Mouse (Mus musculus): Measurements from ENCODE around the gene Eif2a. TPM values are rescaled to one million over a fixed set of nuclear protein-coding genes. Genes with fewer than 3 reads are reported as not detected.

The Eif2a gene
- polyA plus RNA-seq, 1 experiment = 33.3 TPM

DNA sequence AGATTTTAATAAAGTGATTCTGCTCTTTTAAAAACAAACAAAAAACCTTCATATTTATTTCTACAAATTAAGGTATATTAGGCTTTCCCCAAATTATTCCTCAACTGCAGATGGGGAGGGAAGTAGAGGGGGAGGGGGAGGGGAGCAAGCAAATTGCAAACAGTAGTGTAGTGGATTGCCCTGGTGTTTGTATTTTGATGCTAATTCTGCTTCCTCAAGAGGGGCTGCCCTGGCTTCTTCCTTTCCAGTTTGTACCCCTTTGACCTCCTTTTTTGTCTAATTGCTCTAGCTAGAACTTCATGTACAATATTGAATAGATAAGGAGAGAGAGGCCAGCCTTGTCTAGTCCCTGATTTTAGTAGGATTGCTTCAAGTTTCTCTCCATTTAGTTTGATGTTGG is 20.9 kb upstream of the Eif2a start:
- no peaks in the 10 kb centered on the region for H3K4me1 ChIP-seq (ENCODE audit: control insufficient read depth, insufficient read depth, low read length)
- no peak for TF ChIP-seq CTCF (IDR thresholded peaks at IDR 0.05; ENCODE audit: extremely low read depth, insufficient read depth, low read length)
- no peak overlapping the region for H3K4me3 ChIP-seq (ENCODE audit: insufficient read depth, low read length)
- H3K27ac ChIP-seq (ENCODE audit: insufficient read depth, low read length) = no peak overlapping the region

GRCm38 (mm10) chr3:58508020-58508750 is 17.4 kb upstream of the Eif2a start:
- H3K4me3 ChIP-seq (ENCODE audit: insufficient read depth, low read length) = no peak overlapping the region
- no peak overlapping the region for H3K27ac ChIP-seq (ENCODE audit: insufficient read depth, low read length)
- no peaks in the 10 kb centered on the region for H3K4me1 ChIP-seq (ENCODE audit: control insufficient read depth, insufficient read depth, low read length)
- no peak for TF ChIP-seq POLR2A (IDR thresholded peaks at IDR 0.05; ENCODE audit: extremely low read depth, insufficient read depth, low read length)
- no peak for TF ChIP-seq CTCF (IDR thresholded peaks at IDR 0.05; ENCODE audit: extremely low read depth, insufficient read depth, low read length)

GRCm38 (mm10) chr3:58511581-58511980 is 14.0 kb upstream of the Eif2a start:
- Histone ChIP-seq H3K4me3 (ENCODE audit: insufficient read depth, low read length) (no peak overlapping the region), H3K4me1 (ENCODE audit: control insufficient read depth, insufficient read depth, low read length) (no peaks in the 10 kb centered on the region), H3K27ac (ENCODE audit: insufficient read depth, low read length) (no peak overlapping the region)
- no peak for TF ChIP-seq CTCF (IDR thresholded peaks at IDR 0.05; ENCODE audit: extremely low read depth, insufficient read depth, low read length)

GRCm38 (mm10) chr3:58512740-58513139 is 12.9 kb upstream of the Eif2a start:
- H3K4me1 ChIP-seq (ENCODE audit: control insufficient read depth, insufficient read depth, low read length) = no peaks in the 10 kb centered on the region
- TF ChIP-seq POLR2A (IDR thresholded peaks at IDR 0.05; ENCODE audit: extremely low read depth, insufficient read depth, low read length) (no peak), CTCF (IDR thresholded peaks at IDR 0.05; ENCODE audit: extremely low read depth, insufficient read depth, low read length) (no peak)

DNA sequence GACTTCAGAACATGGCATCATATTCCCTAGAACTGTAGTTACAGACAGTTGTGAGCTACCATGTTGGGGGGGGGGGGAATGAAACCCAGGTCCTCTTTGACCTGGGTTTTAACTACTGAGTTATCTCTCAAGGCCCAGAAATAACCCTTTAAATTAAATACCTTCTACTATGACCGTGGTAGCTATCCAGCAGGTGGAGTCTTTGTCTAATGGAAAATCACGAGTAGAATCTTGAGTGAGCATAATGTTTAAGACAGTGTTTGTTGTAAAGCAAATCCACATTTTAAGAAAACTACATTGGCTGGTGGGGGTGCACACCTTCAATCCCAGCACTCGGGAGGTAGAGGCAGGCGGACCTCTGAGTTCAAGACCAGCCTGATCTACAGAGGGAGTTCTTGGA is 12.1 kb upstream of the Eif2a start:
- Histone ChIP-seq H3K4me3 (ENCODE audit: insufficient read depth, low read length) (no peak overlapping the region), H3K27ac (ENCODE audit: insufficient read depth, low read length) (no peak overlapping the region), H3K4me1 (ENCODE audit: control insufficient read depth, insufficient read depth, low read length) (no peaks in the 10 kb centered on the region)
- TF ChIP-seq CTCF (IDR thresholded peaks at IDR 0.05; ENCODE audit: extremely low read depth, insufficient read depth, low read length) (no peak), POLR2A (IDR thresholded peaks at IDR 0.05; ENCODE audit: extremely low read depth, insufficient read depth, low read length) (no peak)

More at GRCm38 (mm10) chr3:58512740-58513139, 12.9 kb upstream of the Eif2a start:
- H3K4me3 ChIP-seq (ENCODE audit: insufficient read depth, low read length) = no peak overlapping the region
- no peak overlapping the region for H3K27ac ChIP-seq (ENCODE audit: insufficient read depth, low read length)

- Histone ChIP-seq H3K27ac (ENCODE audit: insufficient read depth, low read length) (no peak overlapping the region), H3K4me3 (ENCODE audit: insufficient read depth, low read length) (no peak overlapping the region), H3K4me1 (ENCODE audit: control insufficient read depth, insufficient read depth, low read length) (no peaks in the 10 kb centered on the region)
- TF ChIP-seq CTCF (IDR thresholded peaks at IDR 0.05; ENCODE audit: extremely low read depth, insufficient read depth, low read length) = no peak
- TF ChIP-seq POLR2A (IDR thresholded peaks at IDR 0.05; ENCODE audit: extremely low read depth, insufficient read depth, low read length) = no peak
Measured at GRCm38 (mm10) chr3:58515947-58516601, 9.5 kb upstream of the Eif2a start.

DNA sequence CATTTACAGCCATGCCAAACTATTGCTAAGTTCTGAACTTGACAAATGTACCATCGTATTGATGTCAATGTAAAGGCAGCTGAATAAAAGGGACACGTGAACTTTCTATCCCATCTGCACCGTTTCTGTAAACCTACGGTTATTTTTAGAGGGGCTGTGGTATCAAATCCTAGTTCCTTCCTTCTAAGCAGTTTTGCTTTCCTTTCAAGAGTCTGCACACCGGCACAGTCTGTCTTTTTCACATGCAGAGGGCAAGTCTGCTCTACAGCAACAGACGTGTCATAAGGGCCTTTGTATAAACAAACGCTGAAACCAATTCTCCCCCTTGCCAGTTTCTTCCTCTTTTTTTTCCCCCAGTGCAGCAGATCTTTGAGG is 9.0 kb upstream of the Eif2a start:
- Histone ChIP-seq H3K4me1 (ENCODE audit: control insufficient read depth, insufficient read depth, low read length) (no peaks in the 10 kb centered on the region), H3K27ac (ENCODE audit: insufficient read depth, low read length) (no peak overlapping the region), H3K4me3 (ENCODE audit: insufficient read depth, low read length) (no peak overlapping the region)
- TF ChIP-seq CTCF (IDR thresholded peaks at IDR 0.05; ENCODE audit: extremely low read depth, insufficient read depth, low read length) (no peak), POLR2A (IDR thresholded peaks at IDR 0.05; ENCODE audit: extremely low read depth, insufficient read depth, low read length) (no peak)

DNA sequence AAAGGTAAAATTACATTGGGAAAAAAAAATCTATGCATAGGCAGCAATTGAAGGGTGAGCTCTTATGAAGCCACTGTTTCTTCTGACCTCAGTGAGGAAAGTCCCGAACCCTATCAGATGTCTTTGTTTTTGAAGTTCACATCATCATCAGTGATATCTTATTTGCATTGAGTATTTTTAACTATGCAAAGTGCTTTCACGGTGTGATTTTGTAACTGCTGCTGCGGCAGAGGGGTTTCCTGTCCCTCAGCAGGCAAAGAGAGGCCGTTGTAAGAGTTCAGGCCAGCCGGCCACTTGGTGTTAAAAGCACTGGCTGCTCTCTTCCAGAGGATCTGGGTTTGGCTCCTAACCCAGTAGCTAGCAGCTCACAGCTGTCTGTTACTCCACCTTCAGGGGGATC is 8.4 kb upstream of the Eif2a start:
- TF ChIP-seq CTCF (IDR thresholded peaks at IDR 0.05; ENCODE audit: extremely low read depth, insufficient read depth, low read length) (no peak), POLR2A (IDR thresholded peaks at IDR 0.05; ENCODE audit: extremely low read depth, insufficient read depth, low read length) (no peak)
- H3K27ac ChIP-seq (ENCODE audit: insufficient read depth, low read length) = no peak overlapping the region
- H3K4me1 ChIP-seq (ENCODE audit: control insufficient read depth, insufficient read depth, low read length) = no peaks in the 10 kb centered on the region
- no peak overlapping the region for H3K4me3 ChIP-seq (ENCODE audit: insufficient read depth, low read length)

GRCm38 (mm10) chr3:58517800-58518199 is 7.8 kb upstream of the Eif2a start:
- Histone ChIP-seq H3K27ac (ENCODE audit: insufficient read depth, low read length) (no peak overlapping the region), H3K4me1 (ENCODE audit: control insufficient read depth, insufficient read depth, low read length) (no peaks in the 10 kb centered on the region), H3K4me3 (ENCODE audit: insufficient read depth, low read length) (no peak overlapping the region)
- no peak for TF ChIP-seq POLR2A (IDR thresholded peaks at IDR 0.05; ENCODE audit: extremely low read depth, insufficient read depth, low read length)
- TF ChIP-seq CTCF (IDR thresholded peaks at IDR 0.05; ENCODE audit: extremely low read depth, insufficient read depth, low read length) = no peak

GRCm38 (mm10) chr3:58518962-58519361 is 6.7 kb upstream of the Eif2a start:
- Histone ChIP-seq H3K27ac (ENCODE audit: insufficient read depth, low read length) (no peak overlapping the region), H3K4me1 (ENCODE audit: control insufficient read depth, insufficient read depth, low read length) (no peaks in the 10 kb centered on the region), H3K4me3 (ENCODE audit: insufficient read depth, low read length) (no peak overlapping the region)
- TF ChIP-seq POLR2A (IDR thresholded peaks at IDR 0.05; ENCODE audit: extremely low read depth, insufficient read depth, low read length) = no peak
- TF ChIP-seq CTCF (IDR thresholded peaks at IDR 0.05; ENCODE audit: extremely low read depth, insufficient read depth, low read length) = no peak
